Comparison of ENCODE assay signal across 8 mouse cellular contexts in the genomic region with DNA sequence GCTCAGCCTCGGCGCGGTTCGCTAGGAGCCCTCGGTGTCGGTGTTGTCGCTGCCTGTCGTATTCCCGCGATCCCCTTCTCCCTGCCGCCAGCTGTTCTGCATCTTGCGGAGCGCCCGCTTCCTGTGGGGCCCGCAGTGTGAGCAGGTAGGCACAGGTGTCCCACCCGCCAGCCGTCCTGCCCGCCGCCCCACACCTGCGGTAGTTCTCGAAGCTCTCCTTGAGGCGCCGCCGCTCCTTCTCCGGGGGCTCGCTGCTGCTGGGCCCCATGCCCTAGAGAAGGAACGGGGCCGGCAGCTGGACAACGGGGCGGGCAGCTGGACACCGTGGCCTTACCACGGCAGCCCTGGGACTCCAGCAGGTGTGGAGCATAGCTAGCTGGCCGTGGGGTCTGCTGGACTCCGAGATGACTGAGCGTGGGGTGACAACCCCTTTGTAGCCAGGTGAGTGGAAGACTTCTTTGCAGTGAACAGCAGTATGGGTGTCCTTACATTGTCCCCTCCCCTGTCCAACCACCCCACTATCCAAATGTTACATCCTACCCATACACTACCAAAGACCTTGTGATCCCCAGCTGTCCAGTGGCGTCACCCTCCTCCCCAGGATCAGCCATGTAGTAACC. TPM values are rescaled to one million over a fixed set of nuclear protein-coding genes. Genes with fewer than 3 reads are reported as not detected.
A peak's percentile ranks its signal among the peaks of the same experiment; 100 is the strongest.
DNase-seq lines count a peak whose midpoint lies in the region; ATAC-seq lines count a peak whose summit lies in the region.

No protein-coding gene starts in this region.

- H3K4me3 ChIP-seq in limb, embryonic 10.5 days: peak overlapping the region; percentile 82
- H3K4me3 ChIP-seq in neural tube, embryonic 13.5 days: peak overlapping the region; percentile 86

- peak overlapping the region; percentile 96 for H3K9ac ChIP-seq in neural tube, embryonic 13.5 days

- peak; percentile 37 for ATAC-seq in erythroid progenitor cell, adult 5-6 weeks (replicated peaks; ENCODE audit: low FRiP score, poor library complexity, severe bottlenecking)
- peak; percentile 51 for ATAC-seq in neural tube, embryonic 13.5 days (ENCODE audit: low read depth)

- H3K9me3 ChIP-seq in limb, embryonic 10.5 days (replicated peaks): no peaks in the 10 kb centered on the region
- H3K9me3 ChIP-seq in neural tube, embryonic 13.5 days: no peaks in the 10 kb centered on the region

- DNase-seq in gastrocnemius, postnatal 25 days: peak; percentile 45
- no peak for DNase-seq in gastrocnemius, postnatal 14 days
- DNase-seq in spleen, adult 18-20 months: peak; percentile 19 to 46
- no peak for DNase-seq in spleen, adult 12 weeks (ENCODE audit: low spot score)
- DNase-seq in limb, embryonic 10.5 days (ENCODE audit: low spot score): peak; percentile 74
- DNase-seq in retina, postnatal 1 day: no peak

- intact Hi-C loops in gastrocnemius, postnatal 14 days (cut with DNase I; ENCODE audit: low total_unique reads): no loop called here

- WGBS in limb, embryonic 10.5 days: 5% methylated on average over 36 of the region's 36 CpGs
- 4% methylated on average over 36 of the region's 36 CpGs for WGBS in neural tube, embryonic 13.5 days

- H3K36me3 ChIP-seq in limb, embryonic 10.5 days: peaks cover 32% of the 10 kb centered on the region
- peaks cover 33% of the 10 kb centered on the region for H3K36me3 ChIP-seq in neural tube, embryonic 13.5 days

- H3K4me2 ChIP-seq in neural tube, embryonic 13.5 days: peak overlapping the region; percentile 97

- H3K4me1 ChIP-seq in limb, embryonic 10.5 days: peaks cover 34% of the 10 kb centered on the region
- H3K4me1 ChIP-seq in neural tube, embryonic 13.5 days (replicated peaks): peaks cover 27% of the 10 kb centered on the region

- H3K27ac ChIP-seq in limb, embryonic 10.5 days: peak overlapping the region; percentile 93
- peak overlapping the region; percentile 85 for H3K27ac ChIP-seq in neural tube, embryonic 13.5 days (replicated peaks)

- no peaks in the 10 kb centered on the region for H3K27me3 ChIP-seq in limb, embryonic 10.5 days (ENCODE audit: low read depth, poor library complexity, severe bottlenecking)
- no peaks in the 10 kb centered on the region for H3K27me3 ChIP-seq in neural tube, embryonic 13.5 days

RNA-seq across cellular contexts. Expression of a gene that starts 0.5 kb away (rescaled TPM):
- total RNA-seq in gastrocnemius, postnatal 25 days (2021): 10 to 100 TPM; 18.3 to 18.7 TPM
- total RNA-seq in gastrocnemius, postnatal 14 days (2021): 10 to 100 TPM; 17.0 to 17.6 TPM
- 0.72 and 0.84 TPM in 2 replicates for total RNA-seq in erythroid progenitor cell, adult 5-6 weeks (2015; ENCODE audit: low replicate concordance)
- 1.8 and 2.7 TPM in 2 replicates for total RNA-seq in erythroid progenitor cell, adult 5-6 weeks (2017; ENCODE audit: low replicate concordance)
- polyA plus RNA-seq in limb, embryonic 10.5 days (2016; fragmentation: Nextera tagmentation; extraction: Ambion mirVana): 33.9 and 36.8 TPM in 2 replicates
- polyA plus RNA-seq in neural tube, embryonic 13.5 days (2015; fragmentation: Nextera tagmentation; extraction: Ambion mirVana): 30.1 and 34.2 TPM in 2 replicates

RNA-seq across cellular contexts. Expression of a gene that starts 8.3 kb away (rescaled TPM):
- under 1 TPM; 0.46 to 0.56 TPM for total RNA-seq in gastrocnemius, postnatal 25 days (2021)
- total RNA-seq in gastrocnemius, postnatal 14 days (2021): 1 to 10 TPM in 1 of 2 experiments, under 1 TPM in 1; 0.71 to 1.1 TPM
- total RNA-seq in erythroid progenitor cell, adult 5-6 weeks (2015; ENCODE audit: low replicate concordance): 10.9 TPM in 1 of 2 replicates, not detected in the other
- total RNA-seq in erythroid progenitor cell, adult 5-6 weeks (2017; ENCODE audit: low replicate concordance): 11.3 and 16.9 TPM in 2 replicates
- polyA plus RNA-seq in limb, embryonic 10.5 days (2016; fragmentation: Nextera tagmentation; extraction: Ambion mirVana): 0.49 and 0.54 TPM in 2 replicates
- 1.3 and 2.0 TPM in 2 replicates for polyA plus RNA-seq in neural tube, embryonic 13.5 days (2015; fragmentation: Nextera tagmentation; extraction: Ambion mirVana)

RNA-seq across cellular contexts. Expression of a gene that starts 28.1 kb away (rescaled TPM):
- 1 to 10 TPM; 5.7 to 5.9 TPM for total RNA-seq in gastrocnemius, postnatal 25 days (2021)
- 1 to 10 TPM; 6.2 to 7.2 TPM for total RNA-seq in gastrocnemius, postnatal 14 days (2021)
- 1.3 and 3.2 TPM in 2 replicates for total RNA-seq in erythroid progenitor cell, adult 5-6 weeks (2015; ENCODE audit: low replicate concordance)
- 10.5 and 13.2 TPM in 2 replicates for total RNA-seq in erythroid progenitor cell, adult 5-6 weeks (2017; ENCODE audit: low replicate concordance)
- polyA plus RNA-seq in limb, embryonic 10.5 days (2016; fragmentation: Nextera tagmentation; extraction: Ambion mirVana): 41.4 and 42.1 TPM in 2 replicates
- polyA plus RNA-seq in neural tube, embryonic 13.5 days (2015; fragmentation: Nextera tagmentation; extraction: Ambion mirVana): 25.4 and 26.8 TPM in 2 replicates

RNA-seq across cellular contexts. Expression of a gene that starts 36.7 kb away (rescaled TPM):
- total RNA-seq in gastrocnemius, postnatal 25 days (2021): 10 to 100 TPM; 24.9 to 27.3 TPM
- total RNA-seq in gastrocnemius, postnatal 14 days (2021): 10 to 100 TPM; 24.5 to 24.9 TPM
- 35.7 and 40.7 TPM in 2 replicates for total RNA-seq in erythroid progenitor cell, adult 5-6 weeks (2015; ENCODE audit: low replicate concordance)
- 43.7 and 51.0 TPM in 2 replicates for total RNA-seq in erythroid progenitor cell, adult 5-6 weeks (2017; ENCODE audit: low replicate concordance)
- polyA plus RNA-seq in limb, embryonic 10.5 days (2016; fragmentation: Nextera tagmentation; extraction: Ambion mirVana): 127 and 148 TPM in 2 replicates
- 158 and 164 TPM in 2 replicates for polyA plus RNA-seq in neural tube, embryonic 13.5 days (2015; fragmentation: Nextera tagmentation; extraction: Ambion mirVana)

RNA-seq across cellular contexts. Expression of a gene that starts 36.7 kb away (rescaled TPM):
- total RNA-seq in gastrocnemius, postnatal 25 days (2021): 100 to 1,000 TPM; 128 to 139 TPM
- total RNA-seq in gastrocnemius, postnatal 14 days (2021): 100 to 1,000 TPM; 125 to 136 TPM
- total RNA-seq in erythroid progenitor cell, adult 5-6 weeks (2015; ENCODE audit: low replicate concordance): 18.9 and 35.7 TPM in 2 replicates
- total RNA-seq in erythroid progenitor cell, adult 5-6 weeks (2017; ENCODE audit: low replicate concordance): 28.9 and 34.4 TPM in 2 replicates
- 142 and 149 TPM in 2 replicates for polyA plus RNA-seq in limb, embryonic 10.5 days (2016; fragmentation: Nextera tagmentation; extraction: Ambion mirVana)
- 96.5 and 97.6 TPM in 2 replicates for polyA plus RNA-seq in neural tube, embryonic 13.5 days (2015; fragmentation: Nextera tagmentation; extraction: Ambion mirVana)

Comparison
In these comparisons a context has a peak if more than half of its experiments do, and no peak if none do; other contexts are left out.
1. DNase-seq: peak in gastrocnemius, postnatal 25 days (single experiment), spleen, adult 18-20 months (2 of 2) and limb, embryonic 10.5 days (single experiment); none in gastrocnemius, postnatal 14 days (single experiment), spleen, adult 12 weeks (single experiment) and retina, postnatal 1 day (single experiment).
2. RNA of a gene that starts 0.5 kb away (total RNA-seq): 18.3 to 18.7 TPM in gastrocnemius, postnatal 25 days and 17.0 to 17.6 TPM in gastrocnemius, postnatal 14 days; 0.72 to 2.7 TPM in erythroid progenitor cell, adult 5-6 weeks; every median in the first group is over 4 times any median in the second.